Mouse (Mus musculus) limb, embryonic 15.5 days (tissue): ENCODE results near the gene Prdm11. TPM values are rescaled to one million over a fixed set of nuclear protein-coding genes. Genes with fewer than 3 reads are reported as not detected.

Experiments used
- ATAC-seq: fragments of 200-750 bp; cut with Nextera tagmentation; 2 replicates; pipeline ENCODE4 v1.8.0; 2017; ENCODE audit warnings: low read depth, moderate TSS enrichment; ENCODE audit not compliant: insufficient number of reproducible peaks, low FRiP score, low TSS enrichment
- H3K27ac ChIP-seq: fragments of 300-500 bp; sonication (generic); 2 replicates; pipeline ENCODE4 v1.5.1; 2015; ENCODE audit warnings: moderate library complexity, mild to moderate bottlenecking, inconsistent platforms
- H3K27me3 ChIP-seq: fragments of 300-500 bp; sonication (generic); 2 replicates; pipeline ENCODE4 v1.6.1; 2015; ENCODE audit warnings: inconsistent platforms
- H3K36me3 ChIP-seq: fragments of 300-500 bp; sonication (generic); 2 replicates; pipeline ENCODE4 v1.6.1; 2015; ENCODE audit warnings: inconsistent platforms
- H3K4me1 ChIP-seq: fragments of 300-500 bp; sonication (generic); 2 replicates; pipeline ENCODE4 v1.6.1; 2015; ENCODE audit warnings: inconsistent platforms
- H3K4me2 ChIP-seq: fragments of 300-500 bp; sonication (generic); 2 replicates; pipeline ENCODE4 v1.6.1; 2015; ENCODE audit warnings: mild to moderate bottlenecking, inconsistent platforms
- H3K4me3 ChIP-seq: fragments of 300-500 bp; sonication (generic); 2 replicates; pipeline ENCODE4 v1.5.1; 2015; ENCODE audit warnings: mild to moderate bottlenecking, inconsistent platforms
- H3K9ac ChIP-seq: fragments of 300-500 bp; sonication (generic); 2 replicates; pipeline ENCODE4 v1.6.1; 2015; ENCODE audit warnings: inconsistent platforms
- H3K9me3 ChIP-seq: fragments of 300-500 bp; sonication (generic); 2 replicates; pipeline ENCODE4 v1.6.1; 2016; ENCODE audit warnings: inconsistent platforms
- WGBS: fragments of 180-500 bp; shearing (Covaris S2); methylation state at CpG from one replicate; pipeline ENCODE4 v1.1.7; 2015; 5-methylcytosine and 5-hydroxymethylcytosine counted together
- polyA plus RNA-seq: library from polyadenylated mRNA; unstranded; fragments of >200 nt; fragmentation: Nextera tagmentation; extraction: Ambion mirVana; gene quantifications from 2 replicates; pipeline ENCODE4 v1.2.1, GENCODE M21; 2015

The Prdm11 gene
- polyA plus RNA-seq, 1 experiment from 2014 or later = 10.2 TPM

DNA sequence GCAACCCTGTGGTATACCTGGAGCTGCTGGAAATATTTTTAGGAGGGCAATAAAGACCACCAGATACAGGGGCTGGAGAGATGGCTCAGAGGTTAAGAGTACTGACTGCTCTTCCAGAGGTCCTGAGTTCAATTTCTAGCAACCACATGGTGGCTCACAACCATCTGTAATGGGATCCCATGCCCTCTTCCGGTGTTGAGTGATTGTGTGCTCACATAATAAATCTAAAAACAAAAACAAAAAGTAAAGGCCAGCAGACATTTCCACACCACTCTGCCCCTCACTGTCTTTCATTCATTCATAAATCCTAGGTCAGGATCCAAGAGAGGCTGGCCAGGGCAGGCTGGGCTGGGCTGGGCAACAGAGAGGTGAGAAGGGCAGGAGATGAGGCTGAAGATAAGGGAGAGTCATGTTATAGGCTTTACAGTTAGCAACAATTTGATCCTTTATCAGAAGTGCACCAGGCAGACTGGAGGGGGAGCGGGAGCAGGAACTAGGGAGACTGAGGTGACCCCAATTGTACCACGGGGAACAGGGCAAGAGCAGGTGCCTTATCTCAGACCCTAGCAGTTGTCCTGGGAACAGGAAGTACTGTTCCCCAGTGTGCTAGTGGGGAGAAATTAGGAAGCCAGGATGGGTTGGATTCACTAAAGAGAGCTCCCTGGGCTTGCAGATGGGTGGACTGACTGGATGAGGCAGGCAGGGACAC is 2.4 kb downstream of the Prdm11 start:
- H3K36me3 ChIP-seq = peaks cover 3% of the 10 kb centered on the region; the same call in 1 of the 2 replicates
- WGBS = 83% methylated on average over 3 of the region's 3 CpGs
- no peak overlapping the region for H3K4me2 ChIP-seq
- no peak for ATAC-seq
- H3K9me3 ChIP-seq = no peaks in the 10 kb centered on the region
- peaks cover 74% of the 10 kb centered on the region for H3K4me1 ChIP-seq
- H3K9ac ChIP-seq = no peak overlapping the region
- no peaks in the 10 kb centered on the region for H3K27me3 ChIP-seq
- no peak overlapping the region for H3K27ac ChIP-seq
- no peak overlapping the region for H3K4me3 ChIP-seq

DNA sequence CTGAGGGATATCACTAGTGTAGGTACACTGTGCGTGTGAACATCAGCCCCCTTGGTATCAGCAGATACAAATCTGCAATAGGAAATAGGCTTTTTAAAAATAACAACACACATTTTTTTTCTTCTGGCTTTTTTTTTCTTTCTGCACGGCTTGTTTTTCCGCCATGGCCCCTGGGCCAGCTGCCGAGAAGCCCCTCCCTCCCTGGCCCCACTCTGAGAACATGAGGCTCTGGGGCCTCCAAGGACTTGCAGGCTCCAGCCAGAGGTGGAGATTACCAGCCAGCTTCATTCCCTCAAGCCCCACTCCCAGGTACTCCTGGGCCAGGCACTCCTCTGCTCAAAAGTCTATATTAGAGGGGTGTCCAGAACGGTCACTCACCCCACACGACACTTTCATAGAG is 4.5 kb downstream of the Prdm11 start:
- Histone ChIP-seq H3K4me2 (peak overlapping the region; percentile 12; the same call in 1 of the 2 replicates), H3K36me3 (peaks cover 3% of the 10 kb centered on the region; the same call in 1 of the 2 replicates), H3K27me3 (no peaks in the 10 kb centered on the region), H3K4me3 (no peak overlapping the region), H3K27ac (peak overlapping the region; percentile 78), H3K9me3 (no peaks in the 10 kb centered on the region), H3K9ac (peak overlapping the region; percentile 10; the same call in 1 of the 2 replicates), H3K4me1 (peaks cover 78% of the 10 kb centered on the region)
- WGBS = 25% methylated on average over 6 of the region's 6 CpGs
- no peak for ATAC-seq

DNA sequence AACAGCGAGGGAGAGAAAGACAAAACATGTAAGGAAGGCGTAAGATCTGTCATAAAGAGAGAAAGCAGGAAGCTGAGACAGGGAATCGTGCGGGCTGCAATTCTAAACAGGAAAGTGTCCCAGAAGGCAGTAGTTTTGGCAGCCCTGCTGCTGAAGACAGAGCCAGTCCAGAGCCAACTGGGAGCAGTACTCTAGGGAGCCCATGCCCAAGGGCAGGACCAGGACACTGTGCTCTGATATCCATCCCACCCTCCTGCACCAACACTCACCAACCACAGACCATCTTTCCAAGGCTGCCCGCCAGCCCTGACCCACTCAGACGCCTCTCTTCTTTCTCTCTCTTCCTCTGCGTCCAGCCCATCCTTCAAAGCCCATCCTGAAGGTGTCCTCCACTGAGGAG is 5.1 kb downstream of the Prdm11 start:
- H3K9me3 ChIP-seq = no peaks in the 10 kb centered on the region
- peaks cover 3% of the 10 kb centered on the region; the same call in 1 of the 2 replicates for H3K36me3 ChIP-seq
- no peaks in the 10 kb centered on the region for H3K27me3 ChIP-seq
- peaks cover 82% of the 10 kb centered on the region for H3K4me1 ChIP-seq
- 54% methylated on average over 7 of the region's 7 CpGs for WGBS
- peak overlapping the region; percentile 10; the same call in 1 of the 2 replicates for H3K9ac ChIP-seq
- H3K4me3 ChIP-seq = no peak overlapping the region
- peak overlapping the region; percentile 78 for H3K27ac ChIP-seq
- H3K4me2 ChIP-seq = peak overlapping the region; percentile 12; the same call in 1 of the 2 replicates
- ATAC-seq = no peak

- Histone ChIP-seq H3K36me3 (peaks cover 3% of the 10 kb centered on the region; the same call in 1 of the 2 replicates), H3K4me3 (no peak overlapping the region), H3K4me1 (peaks cover 89% of the 10 kb centered on the region), H3K9ac (no peak overlapping the region), H3K9me3 (no peaks in the 10 kb centered on the region), H3K4me2 (no peak overlapping the region), H3K27ac (no peak overlapping the region), H3K27me3 (no peaks in the 10 kb centered on the region)
- WGBS = 89% methylated on average over 5 of the region's 5 CpGs
- no peak for ATAC-seq
Measured at GRCm38 (mm10) chr2:93039706-93040105, 6.3 kb downstream of the Prdm11 start.

GRCm38 (mm10) chr2:93039043-93039442 is 6.9 kb downstream of the Prdm11 start:
- 78% methylated on average over 3 of the region's 3 CpGs for WGBS

GRCm38 (mm10) chr2:93035631-93036030 is 10.3 kb downstream of the Prdm11 start:
- H3K4me2 ChIP-seq = peak overlapping the region; percentile 17; the same call in 1 of the 2 replicates
- H3K4me3 ChIP-seq = no peak overlapping the region
- no peaks in the 10 kb centered on the region for H3K27me3 ChIP-seq
- peak overlapping the region; percentile 73 for H3K27ac ChIP-seq
- 13% methylated on average over 7 of the region's 7 CpGs for WGBS
- no peaks in the 10 kb centered on the region for H3K9me3 ChIP-seq
- H3K36me3 ChIP-seq = no peaks in the 10 kb centered on the region
- H3K4me1 ChIP-seq = peaks cover 81% of the 10 kb centered on the region
- peak; percentile 56 for ATAC-seq
- H3K9ac ChIP-seq = no peak overlapping the region

More at GRCm38 (mm10) chr2:93039043-93039442, 6.9 kb downstream of the Prdm11 start:
- Histone ChIP-seq H3K4me1 (peaks cover 84% of the 10 kb centered on the region), H3K9me3 (no peaks in the 10 kb centered on the region), H3K9ac (no peak overlapping the region), H3K27me3 (no peaks in the 10 kb centered on the region), H3K27ac (no peak overlapping the region), H3K4me3 (no peak overlapping the region), H3K4me2 (no peak overlapping the region), H3K36me3 (peaks cover 3% of the 10 kb centered on the region; the same call in 1 of the 2 replicates)
- no peak for ATAC-seq

- 67% methylated on average over 11 of the region's 11 CpGs for WGBS
- H3K27ac ChIP-seq = no peak overlapping the region
Measured at GRCm38 (mm10) chr2:93032651-93033050, 13.3 kb downstream of the Prdm11 start.

GRCm38 (mm10) chr2:93032049-93032448 is 13.9 kb downstream of the Prdm11 start:
- no peaks in the 10 kb centered on the region for H3K27me3 ChIP-seq
- WGBS = 74% methylated on average over 8 of the region's 8 CpGs
- no peaks in the 10 kb centered on the region for H3K36me3 ChIP-seq
- H3K4me3 ChIP-seq = no peak overlapping the region
- no peak overlapping the region for H3K27ac ChIP-seq
- no peaks in the 10 kb centered on the region for H3K9me3 ChIP-seq
- ATAC-seq = no peak
- H3K9ac ChIP-seq = no peak overlapping the region
- peaks cover 80% of the 10 kb centered on the region for H3K4me1 ChIP-seq
- H3K4me2 ChIP-seq = no peak overlapping the region

More at GRCm38 (mm10) chr2:93032651-93033050, 13.3 kb downstream of the Prdm11 start:
- Histone ChIP-seq H3K9ac (no peak overlapping the region), H3K4me1 (peaks cover 86% of the 10 kb centered on the region), H3K36me3 (no peaks in the 10 kb centered on the region), H3K4me3 (no peak overlapping the region), H3K4me2 (no peak overlapping the region), H3K9me3 (no peaks in the 10 kb centered on the region), H3K27me3 (no peaks in the 10 kb centered on the region)
- ATAC-seq = no peak

- no peak overlapping the region for H3K4me2 ChIP-seq
- H3K27me3 ChIP-seq = no peaks in the 10 kb centered on the region
- ATAC-seq = no peak
- H3K36me3 ChIP-seq = no peaks in the 10 kb centered on the region
- H3K4me1 ChIP-seq = peaks cover 71% of the 10 kb centered on the region
- H3K4me3 ChIP-seq = no peak overlapping the region
- no peak overlapping the region for H3K9ac ChIP-seq
- WGBS = 56% methylated on average over 9 of the region's 9 CpGs
- H3K27ac ChIP-seq = no peak overlapping the region
- H3K9me3 ChIP-seq = no peaks in the 10 kb centered on the region
Measured at GRCm38 (mm10) chr2:93031021-93031420, 14.9 kb downstream of the Prdm11 start.

DNA sequence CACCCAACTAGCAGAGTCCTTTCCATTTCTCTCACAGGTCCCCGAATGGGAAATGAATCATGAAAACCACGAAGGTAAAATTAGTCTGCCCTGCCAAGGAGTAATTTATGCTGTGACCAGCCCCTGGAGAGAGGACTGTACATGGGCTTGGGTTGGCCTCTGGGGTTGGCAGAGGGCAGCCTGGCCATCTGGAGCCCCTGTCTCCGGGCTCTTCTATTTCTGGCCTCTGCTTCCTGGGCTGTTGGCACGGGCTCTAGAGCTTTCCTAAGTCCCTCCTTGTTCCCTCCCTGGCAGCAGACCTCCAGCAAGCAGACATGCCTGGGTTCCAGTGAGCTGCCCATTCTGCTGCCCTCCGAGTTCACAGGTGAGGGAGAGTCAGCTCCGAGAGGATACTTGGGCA is 15.9 kb downstream of the Prdm11 start:
- no peak overlapping the region for H3K4me2 ChIP-seq
- H3K27ac ChIP-seq = no peak overlapping the region
- ATAC-seq = no peak
- H3K9ac ChIP-seq = no peak overlapping the region
- 56% methylated on average over 6 of the region's 6 CpGs for whole genome bisulfite sequencing
- no peak overlapping the region for H3K4me3 ChIP-seq
- no peaks in the 10 kb centered on the region for H3K9me3 ChIP-seq
- peaks cover 62% of the 10 kb centered on the region for H3K4me1 ChIP-seq
- H3K36me3 ChIP-seq = no peaks in the 10 kb centered on the region
- H3K27me3 ChIP-seq = no peaks in the 10 kb centered on the region

DNA sequence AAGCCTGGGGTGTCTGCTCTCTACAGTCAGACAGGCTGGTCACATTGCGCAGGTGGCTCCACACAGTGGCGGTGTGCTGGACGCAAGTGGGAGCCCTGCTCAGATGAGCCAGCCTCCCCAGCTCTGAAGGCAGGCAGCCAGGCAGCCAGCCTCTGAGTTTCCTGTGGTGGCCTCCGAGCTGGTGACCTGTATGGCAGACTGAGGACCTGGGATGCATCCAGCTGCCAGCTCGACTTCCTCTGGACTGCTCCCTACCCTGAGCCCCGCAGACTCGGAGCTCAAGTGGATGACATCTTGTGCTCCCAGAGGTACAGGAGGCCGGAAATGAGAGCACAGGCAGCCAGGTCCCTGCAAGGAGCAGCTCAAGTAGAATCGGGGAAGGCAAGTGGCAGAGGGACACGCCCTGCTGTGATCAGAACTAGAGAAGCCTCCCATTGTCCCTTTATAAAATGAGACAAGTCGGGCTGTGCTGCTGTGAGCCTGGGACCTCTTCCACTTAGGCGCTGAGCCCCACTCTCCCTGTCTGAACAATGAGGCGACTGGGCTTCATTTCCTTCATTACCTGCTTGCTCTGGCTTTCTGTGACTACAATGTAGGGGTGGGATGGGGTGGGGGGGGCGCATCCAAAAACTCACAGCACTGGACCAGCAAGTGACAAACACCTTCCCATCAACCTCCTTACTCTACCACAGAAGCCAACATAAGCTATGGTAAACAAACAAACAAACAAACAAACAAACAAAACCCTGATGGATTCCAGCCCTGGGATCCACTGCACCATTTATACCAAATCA is 16.5 kb downstream of the Prdm11 start:
- H3K36me3 ChIP-seq = no peaks in the 10 kb centered on the region
- H3K9me3 ChIP-seq = no peaks in the 10 kb centered on the region
- H3K27me3 ChIP-seq = no peaks in the 10 kb centered on the region
- H3K4me3 ChIP-seq = no peak overlapping the region
- H3K9ac ChIP-seq = no peak overlapping the region
- peak overlapping the region; percentile 79 for H3K27ac ChIP-seq
- H3K4me2 ChIP-seq = 0 out of 2 replicates have a peak overlapping the region, but pooled peaks have one; percentile 12
- H3K4me1 ChIP-seq = peaks cover 57% of the 10 kb centered on the region
- WGBS = 42% methylated on average over 14 of the region's 14 CpGs
- no peak for ATAC-seq

DNA sequence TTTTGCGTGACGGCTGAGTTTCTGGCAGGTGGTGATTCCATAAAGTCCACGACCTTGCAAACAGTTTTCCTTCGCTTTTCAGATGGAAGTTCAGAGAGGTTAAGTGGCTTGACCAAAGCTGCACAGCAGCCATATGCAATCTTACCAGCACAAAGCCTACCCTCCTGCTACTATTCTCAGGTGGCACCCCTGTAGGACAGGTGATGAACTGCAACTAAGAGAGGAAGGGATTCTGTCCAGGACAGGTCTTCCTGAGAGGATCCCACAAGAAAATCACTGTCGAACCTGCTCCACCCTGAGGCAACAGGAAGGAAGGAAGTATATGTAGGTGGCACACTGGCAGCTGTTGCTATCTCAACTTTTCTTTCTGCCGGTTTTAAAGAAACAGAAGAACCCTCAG is 17.1 kb downstream of the Prdm11 start:
- WGBS = 58% methylated on average over 6 of the region's 6 CpGs
- ATAC-seq = no peak
- H3K27me3 ChIP-seq = no peaks in the 10 kb centered on the region
- no peak overlapping the region for H3K4me2 ChIP-seq
- peaks cover 55% of the 10 kb centered on the region for H3K4me1 ChIP-seq
- H3K9ac ChIP-seq = no peak overlapping the region
- no peaks in the 10 kb centered on the region for H3K36me3 ChIP-seq
- H3K9me3 ChIP-seq = no peaks in the 10 kb centered on the region
- peak overlapping the region; percentile 79 for H3K27ac ChIP-seq
- H3K4me3 ChIP-seq = no peak overlapping the region
